Mouse (Mus musculus) gastrocnemius, postnatal 25 days (tissue): ENCODE results near the gene 4922502D21Rik. TPM values are rescaled to one million over a fixed set of nuclear protein-coding genes. Genes with fewer than 3 reads are reported as not detected.

Experiments used
- DNase-seq: peaks from one replicate; pipeline ENCODE4 v3.0.0; 2022
- total RNA-seq, 2 experiments: library from RNA; stranded (reverse); gene quantifications; 1 replicate in 1 of 2; 2 replicates in 1 of 2; pipeline ENCODE4 v1.2.3; 2021

The 4922502D21Rik gene
- total RNA-seq, 2 experiments from 2014 or later: not detected

DNA sequence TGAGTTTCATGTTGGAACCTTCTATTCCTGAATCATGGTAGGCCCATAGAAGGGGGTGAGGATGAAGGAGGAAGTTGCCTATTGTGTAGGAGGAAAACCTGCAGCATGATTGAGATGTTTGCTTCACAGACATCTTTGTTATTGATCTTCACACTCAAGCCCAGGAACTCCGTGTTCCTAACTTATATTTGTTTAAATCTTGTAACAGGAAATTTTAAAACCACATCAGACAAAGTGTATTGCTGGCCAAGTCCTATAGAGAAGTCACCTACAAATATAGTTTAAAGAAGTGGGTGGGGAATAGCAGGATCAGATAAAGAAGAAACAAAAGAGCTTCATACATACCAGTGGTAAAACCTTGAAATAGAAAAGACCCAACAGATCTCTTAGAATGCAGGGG lies 27.4 kb downstream of the 4922502D21Rik start:
- DNase-seq: no peak

- DNase-seq: no peak
These were observed 42.9 kb downstream of the 4922502D21Rik start for GRCm38 (mm10) chr6:129288708-129289107.

GRCm38 (mm10) chr6:129284384-129285104 lies 47.1 kb downstream of the 4922502D21Rik start:
- DNase-seq: peak; percentile 11

DNA sequence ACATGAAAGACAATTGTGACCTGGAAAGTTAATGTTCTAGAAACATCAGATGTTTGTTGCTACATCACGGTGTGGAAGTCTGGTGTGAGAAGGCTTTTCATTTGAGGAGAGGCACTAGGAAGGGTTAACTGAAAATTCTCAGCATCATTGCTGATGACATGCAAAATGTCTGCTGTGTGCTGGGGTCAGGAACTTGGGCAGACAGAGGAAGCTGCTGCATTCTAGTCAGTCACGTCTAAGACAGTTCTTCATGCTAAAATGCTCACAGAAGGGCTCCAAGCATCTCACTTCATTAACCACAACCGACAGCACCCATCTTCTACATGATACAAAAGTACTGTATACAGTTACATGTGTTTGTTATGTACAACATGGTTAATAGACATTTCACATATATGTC lies 48.3 kb downstream of the 4922502D21Rik start:
- DNase-seq: no peak

DNA sequence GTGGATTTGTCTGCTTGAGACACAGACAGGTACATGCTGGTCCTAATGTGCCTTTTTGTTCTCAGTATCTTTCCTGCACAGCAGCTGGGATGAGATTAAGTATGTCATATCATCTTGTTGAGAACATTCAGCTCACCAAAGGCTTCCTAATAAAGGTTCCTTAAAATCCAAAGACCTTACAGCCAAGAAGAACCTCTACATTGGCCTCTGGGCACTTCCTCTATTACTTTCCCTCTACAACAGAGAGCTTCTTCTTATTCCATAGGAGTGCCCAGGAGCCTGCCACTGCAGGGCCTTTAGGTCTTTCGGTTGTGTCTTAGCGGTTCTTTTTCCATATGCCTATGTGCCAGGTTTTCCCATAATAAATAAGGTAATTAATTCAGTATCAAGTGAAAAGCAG lies 55.1 kb downstream of the 4922502D21Rik start:
- DNase-seq: no peak

DNA sequence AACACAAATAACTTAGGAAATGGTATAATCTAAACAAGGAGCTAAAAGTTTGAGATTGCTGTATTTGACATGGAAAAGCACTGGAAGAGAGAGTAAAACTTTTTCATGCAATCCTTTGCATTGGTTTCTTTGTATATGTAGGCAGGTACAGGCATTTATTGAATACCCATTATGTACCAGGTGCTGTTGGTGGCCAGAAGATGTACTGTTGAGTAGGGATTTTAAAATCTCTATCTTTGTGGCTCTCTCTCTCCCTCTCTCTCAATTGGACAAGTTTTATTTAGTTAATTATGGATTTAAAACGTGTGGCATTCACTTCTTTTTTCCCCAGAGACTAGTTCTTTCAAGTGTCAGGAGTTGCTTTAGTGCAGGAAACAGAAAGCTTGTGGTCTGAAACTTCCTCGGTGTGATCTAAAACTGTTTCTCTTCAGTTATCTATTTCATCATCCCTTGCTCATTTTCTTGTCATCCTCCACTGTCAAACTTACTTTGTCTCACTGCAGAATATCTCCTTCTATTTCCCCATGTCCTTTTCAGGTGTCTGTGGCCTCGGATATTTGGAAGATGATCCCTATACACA lies 55.9 kb downstream of the 4922502D21Rik start:
- DNase-seq: no peak

GRCm38 (mm10) chr6:129275220-129275619 lies 56.4 kb downstream of the 4922502D21Rik start, which contains the start of gene Cd69:
Gene Cd69 (minus strand): TSS chr6:129275436.
- DNase-seq: no peak

DNA sequence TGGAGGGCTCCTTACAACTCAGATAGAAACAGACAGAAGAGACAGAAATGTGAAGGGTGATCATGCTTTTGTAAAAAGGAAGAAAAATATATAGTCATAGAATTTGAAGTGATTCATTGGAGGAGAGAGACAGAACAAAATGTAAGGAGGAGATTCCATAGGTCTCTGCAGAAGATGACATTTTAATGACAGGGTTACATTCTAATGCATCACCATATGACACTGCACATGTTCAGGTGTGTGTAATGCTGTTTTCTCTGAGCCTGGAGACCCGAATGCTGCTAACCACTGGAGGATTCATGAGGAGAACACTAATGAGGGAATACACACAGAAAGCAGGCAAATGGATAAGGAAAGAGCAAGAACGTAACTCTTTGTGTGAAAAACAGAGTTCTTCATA lies 57.1 kb downstream of the 4922502D21Rik start:
- DNase-seq: no peak

- no peak for DNase-seq
These were observed 57.9 kb downstream of the 4922502D21Rik start for GRCm38 (mm10) chr6:129273662-129274061.

Other genes starting within 250 kb of the 4922502D21Rik start
- under 1 TPM; 0.13 to 0.16 TPM for gene Clec2e, start 230.9 kb downstream of the 4922502D21Rik start, total RNA-seq
- 10 to 100 TPM; 61.8 to 71.7 TPM for gene Clec2d, start 151.2 kb downstream of the 4922502D21Rik start, total RNA-seq
- gene Cd69, start 56.4 kb downstream of the 4922502D21Rik start, total RNA-seq: under 1 TPM in 1 of 2 experiments, not detected in 1; 0.19 TPM
- under 1 TPM in 1 of 2 experiments, not detected in 1; 0.46 TPM for gene Clec12a, start 10.9 kb upstream of the 4922502D21Rik start, total RNA-seq
- gene Clec12b, start 54.1 kb upstream of the 4922502D21Rik start, total RNA-seq: not detected
- gene Clec1b, start 65.5 kb upstream of the 4922502D21Rik start, total RNA-seq: not detected
- gene Clec9a, start 77.1 kb upstream of the 4922502D21Rik start, total RNA-seq: not detected
- 1 to 10 TPM; 2.4 to 2.5 TPM for gene Clec1a, start 120.2 kb upstream of the 4922502D21Rik start, total RNA-seq
- gene Olr1, start 175.4 kb upstream of the 4922502D21Rik start, total RNA-seq: not detected
- gene Tmem52b, start 180.8 kb upstream of the 4922502D21Rik start, total RNA-seq: not detected
- 10 to 100 TPM; 38.2 to 41.9 TPM for gene Gabarapl1, start 201.4 kb upstream of the 4922502D21Rik start, total RNA-seq
- not detected for gene Klre1, start 246.1 kb upstream of the 4922502D21Rik start, total RNA-seq